Mouse (Mus musculus): ENCODE results near the gene Nrxn3.

DNA sequence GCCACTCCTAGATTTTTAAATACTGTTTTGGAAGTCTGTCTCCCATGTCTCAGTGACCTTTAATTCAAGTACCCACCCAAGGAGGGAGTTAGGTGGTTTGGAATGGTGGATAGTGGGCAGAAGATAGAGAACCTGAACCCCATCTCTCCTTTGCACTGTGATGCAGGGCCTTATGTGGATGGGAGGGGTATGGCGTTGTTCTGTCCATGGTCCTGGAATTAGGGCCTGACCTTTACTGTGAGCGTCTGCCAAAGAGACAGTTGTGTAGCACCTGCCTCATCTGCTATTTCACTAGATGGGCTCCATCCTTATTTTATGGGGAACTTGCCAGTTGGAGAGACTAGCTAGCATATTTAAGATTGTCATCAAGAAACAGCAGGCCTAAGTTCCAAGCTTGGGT, 8.0 kb downstream of the Nrxn3 start:
- TF ChIP-seq CTCF (IDR thresholded peaks at IDR 0.05; ENCODE audit: borderline replicate concordance, insufficient read depth, low read length) (no peak), POLR2A (IDR thresholded peaks at IDR 0.05; ENCODE audit: low read depth, low read length) (no peak)
